Mouse (Mus musculus) gastrocnemius, postnatal 14 days (tissue): Measurements from ENCODE around the gene Prl3d2. TPM values are rescaled to one million over a fixed set of nuclear protein-coding genes. Genes with fewer than 3 reads are reported as not detected.
"Not testable (repeated sequence)": the region's sequence is repeated elsewhere in the genome, so short reads cannot be mapped to it uniquely, and the experiment has no call there.

Experiments used
- DNase-seq: peaks from one replicate; pipeline ENCODE4 v3.0.0; 2021; ENCODE audit warnings: mixed read lengths
- intact Hi-C: fragments of 180-260 bp; cut with DNase I; formaldehyde crosslinking; loops from one replicate; pipeline ENCODE4 v1.15.1; 2025; ENCODE audit warnings: low total_unique reads
- long read RNA-seq, 2 experiments: library from polyadenylated mRNA; stranded (forward); transcript quantifications; one replicate each; pipeline ENCODE4 v2.0.0; 2021
- total RNA-seq, 2 experiments: library from RNA; stranded (reverse); gene quantifications; 2 replicates each; pipeline ENCODE4 v1.2.3; 2021

The Prl3d2 gene
- not detected for total RNA-seq
- long read RNA-seq, experiment 1, result 0 reads
- long read RNA-seq, experiment 2, result 0 reads

DNA sequence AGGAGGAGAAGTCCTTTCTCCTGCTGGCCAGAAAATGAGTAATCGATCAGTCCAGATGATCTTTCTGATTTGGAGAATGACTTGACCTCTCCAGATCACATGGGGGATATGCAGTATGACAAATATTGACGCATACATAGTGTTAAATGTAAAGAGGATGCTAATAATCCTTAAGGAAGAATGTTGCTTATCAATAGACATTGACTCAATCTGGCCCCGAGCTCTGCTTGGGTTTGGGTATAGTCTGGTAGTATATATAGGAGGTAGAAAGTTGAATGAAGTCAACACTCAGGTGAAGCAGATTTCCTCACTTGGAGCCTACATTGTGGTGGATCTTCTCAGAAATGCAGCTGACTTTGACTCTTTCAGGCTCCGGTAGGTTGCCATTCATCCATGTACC lies at the start of gene Prl3d2:
Gene Prl3d2 (plus strand): TSS at position 301 of the 400 bp plus-strand sequence.
- intact Hi-C loops, DNase-seq: not testable (repeated sequence)

DNA sequence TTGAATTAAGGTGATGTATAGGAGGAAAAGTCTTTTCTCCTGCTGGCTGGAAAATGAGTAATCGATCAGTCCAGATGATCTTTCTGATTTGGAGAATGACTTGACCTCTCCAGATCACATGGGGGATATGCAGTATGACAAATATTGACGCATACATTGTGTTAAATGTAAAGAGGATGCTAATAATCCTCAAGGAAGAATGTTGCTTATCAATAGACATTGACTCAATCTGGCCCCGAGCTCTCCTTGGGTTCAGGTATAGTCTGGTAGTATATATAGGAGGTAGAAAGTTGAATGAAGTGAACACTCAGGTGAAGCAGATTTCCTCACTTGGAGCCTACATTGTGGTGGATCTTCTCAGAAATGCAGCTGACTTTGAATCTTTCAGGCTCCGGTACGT lies 27.6 kb upstream of the Prl3d2 start, which contains the start of gene Prl3d1:
Gene Prl3d1 (plus strand): TSS at position 301 of the 400 bp plus-strand sequence.
- DNase-seq, intact Hi-C loops: not testable (repeated sequence)

DNA sequence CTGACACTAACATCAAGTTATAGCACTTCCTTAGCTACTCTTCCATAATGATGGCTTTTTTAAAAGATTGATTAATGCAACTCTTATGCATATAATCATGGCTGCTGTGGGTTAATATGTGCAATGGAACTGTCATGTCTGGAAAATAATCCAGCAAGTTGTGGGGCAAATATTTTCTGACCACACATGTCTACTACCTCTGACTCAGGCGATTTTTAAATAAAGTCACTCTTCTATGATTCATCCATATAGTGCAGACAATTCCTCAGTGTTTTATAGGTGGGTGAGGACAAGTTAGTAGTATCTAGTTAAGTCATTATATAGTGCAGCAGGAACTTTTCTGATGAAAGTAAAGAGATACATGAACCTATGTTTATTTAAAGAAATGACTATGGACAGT lies 26.8 kb downstream of the Prl3d2 start:
- intact Hi-C loops, result no loop called here

DNA sequence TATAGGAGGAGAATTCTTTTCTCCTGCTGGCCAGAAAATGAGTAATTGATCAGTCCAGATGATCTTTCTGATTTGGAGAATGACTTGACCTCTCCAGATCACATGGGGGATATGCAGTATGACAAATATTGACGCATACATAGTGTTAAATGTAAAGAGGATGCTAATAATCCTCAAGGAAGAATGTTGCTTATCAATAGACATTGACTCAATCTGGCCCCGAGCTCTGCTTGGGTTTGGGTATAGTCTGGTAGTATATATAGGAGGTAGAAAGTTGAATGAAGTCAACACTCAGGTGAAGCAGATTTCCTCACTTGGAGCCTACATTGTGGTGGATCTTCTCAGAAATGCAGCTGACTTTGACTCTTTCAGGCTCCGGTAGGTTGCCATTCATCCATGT lies 35.0 kb downstream of the Prl3d2 start, which contains the start of gene Prl3d3:
Gene Prl3d3 (plus strand): TSS at position 301 of the 400 bp plus-strand sequence.
- intact Hi-C loops, DNase-seq: not testable (repeated sequence)

More for the DNA sequence above, 26.8 kb downstream of the Prl3d2 start:
- DNase-seq, result no peak

Other genes with a start within 250 kb of the Prl3d2 start
- gene Prl, start 64.1 kb upstream of the Prl3d2 start, total RNA-seq, result not detected
- not detected for gene Prl3d1, start 27.5 kb upstream of the Prl3d2 start, total RNA-seq
- gene Prl3d3, start 35.1 kb downstream of the Prl3d2 start, total RNA-seq, result not detected
- not detected for gene Prl3c1, start 75.0 kb downstream of the Prl3d2 start, total RNA-seq
- gene Prl3b1, start 120.1 kb downstream of the Prl3d2 start, total RNA-seq, result not detected
- not detected for gene Prl3a1, start 137.7 kb downstream of the Prl3d2 start, total RNA-seq
- gene Prl6a1, start 190.9 kb downstream of the Prl3d2 start, total RNA-seq, result not detected
- not detected for gene Prl8a2, start 224.0 kb downstream of the Prl3d2 start, total RNA-seq